Mouse (Mus musculus) neutrophil, adult 5-6 weeks (primary cell): ENCODE measurements around the gene Hp1bp3. TPM values are rescaled to one million over a fixed set of nuclear protein-coding genes. Genes with fewer than 3 reads are reported as not detected.

Experiments used
- ATAC-seq: fragments of 151-379, 151-347 bp; 2 replicates; pipeline ENCODE4 v1.8.0; 2017; ENCODE audit warnings: mild to moderate bottlenecking, moderate TSS enrichment; ENCODE audit not compliant: insufficient number of reproducible peaks, poor library complexity, low FRiP score, severe bottlenecking; ENCODE audit errors: extremely low read depth
- total RNA-seq: library from RNA; stranded (forward); fragments of 200-1000 nt; gene quantifications from 2 replicates; pipeline ENCODE4 v1.2.3, GENCODE M21; 2017

The Hp1bp3 gene
- total RNA-seq, 1 experiment from 2014 or later = 181 TPM

- ATAC-seq = no peak
These were observed 70.3 kb downstream of the Hp1bp3 start for GRCm38 (mm10) chr4:138286411-138286810.

GRCm38 (mm10) chr4:138288691-138289090, 72.6 kb downstream of the Hp1bp3 start:
- ATAC-seq = no peak

GRCm38 (mm10) chr4:138292028-138292427, 75.9 kb downstream of the Hp1bp3 start:
- ATAC-seq = no peak

GRCm38 (mm10) chr4:138293261-138293948, 77.3 kb downstream of the Hp1bp3 start:
- no peak for ATAC-seq

- ATAC-seq = no peak
These were observed 78.0 kb downstream of the Hp1bp3 start for GRCm38 (mm10) chr4:138293949-138294550.

Other genes starting within 250 kb of the Hp1bp3 start
- 88.4 and 95.8 TPM in 2 replicates for gene Eif4g3, start 223.3 kb upstream of the Hp1bp3 start, total RNA-seq
- 0.12 and 0.47 TPM in 2 replicates for gene Sh2d5, start 34.1 kb downstream of the Hp1bp3 start, total RNA-seq
- not detected in 2 replicates for gene Kif17, start 34.1 kb downstream of the Hp1bp3 start, total RNA-seq
- gene Ddost, start 88.4 kb downstream of the Hp1bp3 start, total RNA-seq = 32.8 and 33.4 TPM in 2 replicates
- gene Pink1, start 110.0 kb downstream of the Hp1bp3 start, total RNA-seq = 68.0 and 75.8 TPM in 2 replicates
- not detected in 2 replicates for gene Cda, start 151.7 kb downstream of the Hp1bp3 start, total RNA-seq
- gene Fam43b, start 180.2 kb downstream of the Hp1bp3 start, total RNA-seq = not detected in 2 replicates
- gene Mul1, start 218.4 kb downstream of the Hp1bp3 start, total RNA-seq = 7.2 and 10.4 TPM in 2 replicates
- 0.23 and 0.25 TPM in 2 replicates for gene Camk2n1, start 238.0 kb downstream of the Hp1bp3 start, total RNA-seq